ENCODE assay signal across 8 mouse cellular contexts in the genomic region with DNA sequence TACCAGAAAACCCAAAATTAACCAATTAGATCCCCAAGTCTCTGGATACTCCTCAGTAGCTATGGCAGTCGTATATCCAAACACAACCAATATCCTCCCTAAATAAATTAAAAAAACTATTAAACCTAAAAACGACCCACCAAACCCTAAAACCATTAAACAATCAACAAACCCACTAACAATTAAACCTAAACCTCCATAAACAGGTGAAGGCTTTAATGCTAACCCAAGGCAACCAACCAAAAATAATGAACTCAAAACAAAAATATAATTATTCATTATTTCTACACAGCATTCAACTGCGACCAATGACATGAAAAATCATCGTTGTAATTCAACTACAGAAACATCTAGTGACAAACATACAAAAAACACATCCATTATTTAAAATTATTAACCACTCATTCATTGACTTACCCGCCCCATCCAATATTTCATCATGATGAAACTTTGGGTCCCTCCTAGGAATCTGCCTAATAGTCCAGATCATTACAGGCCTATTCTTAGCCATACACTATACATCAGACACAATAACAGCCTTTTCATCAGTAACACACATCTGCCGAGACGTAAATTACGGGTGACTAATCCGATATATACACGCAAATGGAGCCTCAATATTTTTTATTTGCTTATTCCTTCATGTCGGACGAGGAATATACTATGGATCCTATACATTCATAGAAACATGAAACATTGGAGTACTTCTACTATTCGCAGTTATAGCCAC.
DNase-seq lines count a peak whose midpoint lies in the region; ATAC-seq and TF ChIP-seq lines count a peak whose summit lies in the region.

No protein-coding gene starts in this region.

- 70% methylated on average over 13 of the region's 13 CpGs for WGBS in heart, postnatal 0 days
- 86% methylated on average over 13 of the region's 13 CpGs for WGBS in hindbrain, postnatal 0 days
- 88% methylated on average over 13 of the region's 13 CpGs for WGBS in midbrain, embryonic 14.5 days

- no peak overlapping the region for H3K4me2 ChIP-seq in heart, postnatal 0 days (ENCODE audit: low read depth, low read length)
- H3K4me2 ChIP-seq in hindbrain, postnatal 0 days (ENCODE audit: low read depth, low read length), result no peak overlapping the region
- no peak overlapping the region for H3K4me2 ChIP-seq in midbrain, embryonic 14.5 days (ENCODE audit: low read length)

- no peak overlapping the region for H3K9ac ChIP-seq in heart, postnatal 0 days (replicated peaks; ENCODE audit: low read depth, low read length)
- no peak overlapping the region for H3K9ac ChIP-seq in hindbrain, postnatal 0 days (replicated peaks; ENCODE audit: low read length)
- H3K9ac ChIP-seq in midbrain, embryonic 14.5 days (replicated peaks; ENCODE audit: low read length), result no peak overlapping the region

- no peak overlapping the region for H3K4me3 ChIP-seq in heart, postnatal 0 days (ENCODE audit: low read depth, low read length)
- no peak overlapping the region for H3K4me3 ChIP-seq in hindbrain, postnatal 0 days (ENCODE audit: low read length)
- H3K4me3 ChIP-seq in midbrain, embryonic 14.5 days (replicated peaks; ENCODE audit: low read depth, low read length), result no peak overlapping the region

- no peaks in the 10 kb centered on the region; the same call in 1 of the 2 replicates for H3K9me3 ChIP-seq in heart, postnatal 0 days (replicated peaks; ENCODE audit: control insufficient read depth, low read length)
- H3K9me3 ChIP-seq in hindbrain, postnatal 0 days (ENCODE audit: low read length), result no peaks in the 10 kb centered on the region
- H3K9me3 ChIP-seq in midbrain, embryonic 14.5 days (ENCODE audit: control insufficient read depth, low read length), result no peaks in the 10 kb centered on the region

- H3K27me3 ChIP-seq in heart, postnatal 0 days (ENCODE audit: control insufficient read depth, insufficient read depth, low read length), result no peaks in the 10 kb centered on the region
- H3K27me3 ChIP-seq in hindbrain, postnatal 0 days (ENCODE audit: insufficient read depth, low read length), result no peaks in the 10 kb centered on the region
- no peaks in the 10 kb centered on the region for H3K27me3 ChIP-seq in midbrain, embryonic 14.5 days (ENCODE audit: control insufficient read depth, insufficient read depth, low read length)

- no peak for DNase-seq in heart, postnatal 0 days (ENCODE audit: low spot score)
- DNase-seq in heart, adult 18-20 months, result no peak
- no peak for DNase-seq in hindbrain, postnatal 0 days (ENCODE audit: low spot score)
- DNase-seq in midbrain, embryonic 14.5 days, result no peak
- DNase-seq in embryo, embryonic 11 days, result no peak
- DNase-seq in lung, postnatal 14 days, result no peak
- DNase-seq in right cerebral cortex, postnatal 10 days (ENCODE audit: low spot score in 2 of 2), result no peak

- TF ChIP-seq CTCF in heart, postnatal 0 days (IDR thresholded peaks at IDR 0.05; ENCODE audit: low read depth), result no peak
- no peak for TF ChIP-seq CTCF in hindbrain, postnatal 0 days (IDR thresholded peaks at IDR 0.05; ENCODE audit: low read depth)

- no peaks in the 10 kb centered on the region for H3K4me1 ChIP-seq in heart, postnatal 0 days (ENCODE audit: control insufficient read depth, insufficient read depth)
- no peaks in the 10 kb centered on the region for H3K4me1 ChIP-seq in hindbrain, postnatal 0 days (ENCODE audit: insufficient read depth, low read length)
- H3K4me1 ChIP-seq in midbrain, embryonic 14.5 days (ENCODE audit: control insufficient read depth, insufficient read depth, low read length), result no peaks in the 10 kb centered on the region

- TF ChIP-seq EP300 in heart, postnatal 0 days (IDR thresholded peaks at IDR 0.05; ENCODE audit: low read depth), result no peak

- no peak overlapping the region for H3K27ac ChIP-seq in heart, postnatal 0 days (ENCODE audit: low read depth)
- H3K27ac ChIP-seq in hindbrain, postnatal 0 days, result no peak overlapping the region
- no peak overlapping the region for H3K27ac ChIP-seq in midbrain, embryonic 14.5 days (replicated peaks; ENCODE audit: low read depth, low read length)

- no peaks in the 10 kb centered on the region for H3K36me3 ChIP-seq in heart, postnatal 0 days (replicated peaks; ENCODE audit: control insufficient read depth, insufficient read depth, low read length)
- H3K36me3 ChIP-seq in hindbrain, postnatal 0 days (ENCODE audit: insufficient read depth, low read length), result no peaks in the 10 kb centered on the region
- H3K36me3 ChIP-seq in midbrain, embryonic 14.5 days (ENCODE audit: control insufficient read depth, insufficient read depth, low read length), result no peaks in the 10 kb centered on the region

- ATAC-seq in heart, postnatal 0 days (ENCODE audit: insufficient read depth, low read depth), result peak; percentile 90
- ATAC-seq in activated CD4-positive, CD25-positive, alpha-beta regulatory T cell, adult 4 months, result peak; percentile 90
- peak; percentile 94 for ATAC-seq in hindbrain, postnatal 0 days
- ATAC-seq in midbrain, embryonic 14.5 days (ENCODE audit: low FRiP score, low TSS enrichment), result peak; percentile 92
